Mouse (Mus musculus) C2C12 (cell line): ENCODE measurements around the gene Myo5a.

Source experiments
- CTCF ChIP-seq: IDR thresholded peaks from one replicate; pipeline ENCODE4 v1.5.1; 2011; ENCODE audit not compliant: control insufficient read depth, insufficient read depth, insufficient read length
- MAX ChIP-seq: IDR thresholded peaks from one replicate; pipeline ENCODE4 v1.6.1; 2011; ENCODE audit warnings: mild to moderate bottlenecking, control low read depth
- MYOG ChIP-seq: IDR thresholded peaks from one replicate; pipeline ENCODE4 v1.6.1; 2011; ENCODE audit not compliant: control insufficient read depth, insufficient read length; ENCODE audit errors: extremely low read depth
- USF1 ChIP-seq: IDR thresholded peaks from one replicate; pipeline ENCODE4 v1.6.1; 2011; ENCODE audit warnings: low read depth, mild to moderate bottlenecking, control low read depth, moderate library complexity

DNA sequence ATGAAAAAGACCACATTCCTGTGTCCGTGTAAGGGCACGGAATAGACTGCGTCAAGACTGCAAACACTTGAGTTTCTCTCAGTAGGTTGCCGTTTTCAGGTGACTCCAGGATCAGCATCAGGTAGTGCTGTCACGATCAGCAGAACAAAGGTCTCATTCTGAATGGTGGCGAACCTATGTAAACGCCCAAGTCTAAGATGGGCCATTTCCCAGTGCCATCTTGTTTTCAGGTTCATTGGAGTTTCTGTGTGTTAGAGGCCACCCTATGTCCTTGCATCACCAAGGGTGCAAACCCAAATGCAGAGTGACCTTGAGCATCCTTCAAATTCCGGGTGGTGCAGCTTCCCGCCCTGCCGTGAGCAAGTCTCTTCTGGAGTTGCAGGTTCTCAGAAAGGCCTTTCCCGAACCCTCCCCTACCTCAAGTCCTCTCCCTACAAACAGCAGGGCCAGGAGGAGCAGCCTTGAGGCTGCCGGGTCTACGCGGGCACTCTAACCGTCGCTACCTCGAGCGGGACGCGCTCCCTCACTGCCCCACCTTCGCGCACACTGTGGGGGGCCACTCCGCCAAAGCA, at the start of gene Myo5a:
- no peak for TF ChIP-seq MAX
- TF ChIP-seq CTCF: no peak
- no peak for TF ChIP-seq USF1
- no peak for TF ChIP-seq MYOG
